Mouse (Mus musculus): ENCODE data around the gene Mertk. TPM values are rescaled to one million over a fixed set of nuclear protein-coding genes. Genes with fewer than 3 reads are reported as not detected.

The Mertk gene
- polyA plus RNA-seq, 2 experiments from 2014 or later, result not detected

- ATAC-seq, result no peak
These were observed 27.3 kb downstream of the Mertk start for GRCm38 (mm10) chr2:128726067-128726466.

DNA sequence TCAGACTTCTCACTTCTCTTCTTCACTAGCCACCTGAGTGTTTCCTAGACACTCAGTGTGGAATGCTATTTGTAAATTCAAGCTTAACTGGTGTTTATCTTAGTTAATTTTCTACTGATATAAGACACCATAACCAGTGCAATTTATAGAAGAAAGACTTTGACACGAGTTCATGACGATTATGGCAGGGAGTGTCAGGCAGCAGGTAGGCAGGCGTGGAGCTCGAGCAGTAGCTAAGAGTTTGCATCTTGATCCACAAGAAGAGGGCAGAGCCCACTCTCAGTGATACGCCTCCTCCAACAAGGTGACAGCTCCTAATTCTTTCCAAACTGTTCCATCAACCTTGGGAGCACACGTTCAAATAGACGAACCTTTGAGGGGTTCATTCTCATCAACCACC, 27.9 kb downstream of the Mertk start:
- no peak for ATAC-seq

- ATAC-seq, result no peak
These were observed 28.8 kb downstream of the Mertk start for GRCm38 (mm10) chr2:128727552-128727951.

GRCm38 (mm10) chr2:128728066-128728465, 29.3 kb downstream of the Mertk start:
- ATAC-seq, result no peak

- no peak for ATAC-seq
These were observed 30.4 kb downstream of the Mertk start for GRCm38 (mm10) chr2:128729141-128729540.

DNA sequence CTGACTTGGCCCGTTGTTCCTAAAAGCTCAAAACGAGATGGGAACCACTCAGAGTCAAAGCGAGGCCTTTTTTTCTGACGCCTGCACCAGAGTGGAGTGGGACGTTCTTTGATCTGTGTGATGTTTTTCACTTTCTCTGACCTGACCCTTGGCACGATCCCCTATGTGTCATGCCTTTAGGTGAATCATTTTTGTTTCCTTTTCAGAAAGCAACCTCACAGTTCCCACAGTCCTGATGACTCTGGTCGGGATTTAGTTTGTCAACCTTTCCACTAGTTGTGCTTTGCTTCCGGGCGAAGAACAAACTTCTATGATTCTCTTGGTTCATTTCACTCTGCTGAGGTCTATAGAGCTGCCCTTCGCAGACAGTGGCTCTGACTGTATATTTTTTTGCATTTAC, 32.8 kb downstream of the Mertk start:
- no peak for ATAC-seq

- no peak for ATAC-seq
These were observed 33.2 kb downstream of the Mertk start for GRCm38 (mm10) chr2:128731951-128732350.

DNA sequence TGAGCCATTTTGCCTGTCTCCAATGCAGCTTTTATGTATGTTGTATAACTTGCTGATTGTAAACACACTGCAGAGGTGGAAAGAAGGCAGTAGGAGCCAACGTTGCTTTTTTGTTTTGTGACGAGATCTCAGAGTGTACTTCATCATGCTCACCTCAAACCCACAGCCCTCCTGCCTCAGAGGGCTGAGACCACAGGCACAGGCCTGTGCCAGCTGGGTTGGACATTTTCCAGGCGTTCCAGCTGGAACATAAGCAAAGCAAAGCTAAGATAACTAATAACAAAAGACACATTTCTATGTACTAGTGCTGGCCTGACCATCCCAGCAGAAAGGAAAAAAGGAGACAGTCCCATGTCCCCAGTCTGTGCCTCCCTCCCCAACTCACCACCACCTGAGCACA, 36.3 kb downstream of the Mertk start:
- ATAC-seq, result no peak

- no peak for ATAC-seq
These were observed 38.3 kb downstream of the Mertk start for GRCm38 (mm10) chr2:128737051-128737450.

DNA sequence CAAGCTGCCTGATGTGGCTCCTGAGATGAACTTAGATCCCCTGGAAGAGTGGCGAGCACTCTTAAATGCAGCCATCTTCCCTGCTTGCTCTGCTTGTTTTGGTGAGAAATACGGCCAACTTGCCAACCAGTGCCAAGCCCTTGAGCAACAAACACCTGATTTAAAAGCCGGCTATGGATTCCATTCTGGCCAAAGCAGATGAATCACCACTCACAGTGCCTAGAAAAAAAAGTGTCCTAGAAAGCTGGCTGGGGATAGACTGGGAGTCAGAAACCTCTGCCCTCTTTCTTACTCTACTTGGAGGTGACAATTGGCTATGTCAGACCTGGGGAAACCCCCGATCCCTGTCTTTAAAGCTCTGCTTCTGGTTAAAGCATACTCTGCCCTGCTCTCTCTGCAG, 39.0 kb downstream of the Mertk start:
- no peak for ATAC-seq

GRCm38 (mm10) chr2:128738725-128739258, 40.0 kb downstream of the Mertk start:
- no peak for ATAC-seq

- no peak for ATAC-seq
These were observed 47.3 kb downstream of the Mertk start for GRCm38 (mm10) chr2:128745879-128746620.

- ATAC-seq, result no peak
These were observed 47.9 kb downstream of the Mertk start for GRCm38 (mm10) chr2:128746621-128747151.

GRCm38 (mm10) chr2:128747433-128748028, 48.8 kb downstream of the Mertk start:
- ATAC-seq, result no peak

GRCm38 (mm10) chr2:128748171-128748570, 49.4 kb downstream of the Mertk start:
- ATAC-seq, result no peak

- ATAC-seq, result no peak
These were observed 52.3 kb downstream of the Mertk start for GRCm38 (mm10) chr2:128751030-128751429.

DNA sequence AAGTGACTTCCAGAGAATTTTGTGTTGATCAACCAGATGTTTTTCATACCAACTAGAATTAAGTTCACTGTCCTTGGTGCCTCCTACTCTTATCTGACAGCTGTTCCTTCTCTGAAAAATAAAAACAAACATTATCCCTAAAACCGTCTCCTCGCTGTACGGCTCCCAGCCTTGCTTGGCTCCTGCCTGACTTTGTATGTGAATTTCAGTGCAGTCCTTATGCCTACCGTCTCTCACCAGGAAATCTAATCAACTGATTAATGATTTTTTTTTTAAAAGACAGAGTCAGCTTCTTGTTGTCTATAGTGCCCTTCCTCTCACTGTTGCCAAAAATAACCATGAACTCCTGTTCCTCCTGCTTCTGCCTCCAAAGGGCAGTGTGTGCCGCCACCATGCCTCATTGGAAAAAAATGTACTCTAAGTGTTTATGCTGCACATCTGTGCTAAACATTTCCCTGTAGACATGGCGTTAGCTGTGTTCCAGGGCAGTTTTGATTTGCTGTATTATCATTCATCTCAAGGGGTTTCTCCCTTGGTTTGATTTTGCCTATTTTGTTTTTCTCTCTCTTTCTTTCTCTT, 54.6 kb downstream of the Mertk start:
- no peak for ATAC-seq

GRCm38 (mm10) chr2:128755149-128755691, 56.5 kb downstream of the Mertk start:
- ATAC-seq, result no peak

DNA sequence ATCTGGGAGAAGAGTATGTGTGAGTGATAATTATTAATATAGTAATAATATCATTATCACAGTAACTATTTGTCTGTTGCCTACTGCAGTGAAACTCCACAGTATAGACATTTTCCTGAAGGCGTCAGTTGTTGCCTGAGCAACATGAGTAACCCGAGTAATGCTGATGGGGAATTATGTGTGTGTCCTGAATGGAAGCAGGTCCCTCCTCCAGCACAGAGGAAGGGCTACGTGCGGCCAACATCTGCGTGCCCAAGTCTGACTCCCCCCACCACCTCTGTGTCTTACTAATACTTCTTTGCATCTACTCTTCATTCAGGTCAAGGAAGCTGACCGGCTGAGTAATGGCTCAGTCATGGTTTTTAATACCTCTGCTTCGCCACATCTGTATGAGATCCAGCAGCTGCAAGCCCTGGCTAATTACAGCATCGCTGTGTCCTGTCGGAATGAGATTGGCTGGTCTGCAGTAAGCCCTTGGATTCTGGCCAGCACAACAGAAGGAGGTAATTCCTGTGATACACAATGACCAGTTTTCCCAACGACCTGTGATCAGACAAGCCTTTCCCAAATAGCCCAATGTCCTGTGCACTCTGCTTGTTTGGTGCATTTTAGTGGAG, 60.1 kb downstream of the Mertk start:
- no peak for ATAC-seq

DNA sequence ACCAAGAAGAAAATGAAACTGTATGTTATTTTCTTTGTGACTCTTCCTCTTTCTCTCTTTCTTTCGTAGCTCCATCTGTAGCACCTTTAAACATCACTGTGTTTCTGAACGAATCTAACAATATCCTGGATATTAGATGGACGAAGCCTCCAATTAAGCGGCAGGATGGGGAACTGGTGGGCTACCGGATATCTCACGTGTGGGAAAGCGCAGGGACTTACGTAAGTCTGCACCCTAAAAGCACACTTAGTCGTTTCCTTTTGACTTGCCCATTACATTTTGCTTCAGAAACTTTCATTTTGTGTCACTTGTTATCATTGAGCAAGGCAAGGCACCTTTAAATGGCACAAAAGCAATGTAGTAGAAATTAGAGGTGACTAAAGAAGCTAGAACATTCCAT, 63.3 kb downstream of the Mertk start:
- ATAC-seq, result no peak

- no peak for ATAC-seq
These were observed 67.0 kb downstream of the Mertk start for GRCm38 (mm10) chr2:128765787-128766186.

DNA sequence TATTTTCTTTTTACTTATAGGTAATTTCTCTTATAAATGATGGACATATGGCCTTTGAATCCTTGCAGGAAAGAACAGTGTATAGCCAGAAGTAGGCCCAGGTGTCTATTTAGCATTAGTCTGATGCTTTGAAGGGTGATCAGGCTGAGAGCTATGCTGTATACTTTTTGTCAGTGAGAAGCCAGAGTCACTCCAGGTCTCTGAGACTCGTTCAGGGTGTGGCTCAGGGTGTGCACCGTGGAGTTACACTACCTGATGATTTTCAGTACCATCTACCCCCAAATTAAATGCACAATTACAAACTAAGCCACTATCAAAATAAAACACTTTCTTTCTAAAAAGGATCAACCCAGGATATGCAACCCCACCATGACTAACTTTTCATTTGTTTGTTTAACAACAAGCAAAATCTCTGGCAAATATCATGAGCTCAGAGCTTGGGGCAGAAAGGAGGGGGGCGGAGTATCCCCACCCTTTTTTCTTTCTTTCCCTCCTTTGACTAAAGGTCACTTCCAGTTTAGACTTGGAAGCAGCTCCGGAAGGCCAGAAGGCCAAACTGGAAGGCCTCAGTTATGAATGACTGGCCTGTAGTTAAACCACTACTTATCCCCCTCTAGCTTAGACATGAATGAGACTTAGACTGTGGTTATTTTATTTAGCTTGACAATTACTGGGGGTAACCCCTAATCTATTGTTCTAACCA, 69.9 kb downstream of the Mertk start:
- no peak for ATAC-seq
